Mouse (Mus musculus) intestine, postnatal 0 days (tissue): Measurements from ENCODE around the gene Chd2. TPM values are rescaled to one million over a fixed set of nuclear protein-coding genes. Genes with fewer than 3 reads are reported as not detected.
A peak's percentile ranks its signal among the peaks of the same experiment; 100 is the strongest.

Experiments used
- ATAC-seq: fragments of 200-750 bp; cut with Nextera tagmentation; 2 replicates; pipeline ENCODE4 v1.8.0; 2017; ENCODE audit warnings: mild to moderate bottlenecking, moderate TSS enrichment, moderate library complexity
- H3K27ac ChIP-seq: fragments of 300-500 bp; sonication (generic); 2 replicates; pipeline ENCODE4 v1.5.1; 2014; ENCODE audit warnings: mild to moderate bottlenecking, low read depth, low read length, moderate library complexity
- H3K27me3 ChIP-seq: fragments of 300-500 bp; sonication (generic); replicated peaks from 2 replicates; pipeline ENCODE4 v1.6.1; 2014; ENCODE audit warnings: low read length, mixed read lengths; ENCODE audit not compliant: control insufficient read depth, insufficient read depth
- H3K36me3 ChIP-seq: fragments of 300-500 bp; sonication (generic); 2 replicates; pipeline ENCODE4 v1.6.1; 2014; ENCODE audit warnings: mild to moderate bottlenecking, moderate library complexity; ENCODE audit not compliant: control insufficient read depth, insufficient read depth
- H3K4me1 ChIP-seq: fragments of 300-500 bp; sonication (generic); replicated peaks from 2 replicates; pipeline ENCODE4 v1.6.1; 2014; ENCODE audit warnings: antibody characterized with exemption, low read length, mixed read lengths; ENCODE audit not compliant: control insufficient read depth, insufficient read depth
- H3K4me2 ChIP-seq: fragments of 300-500 bp; sonication (generic); replicated peaks from 2 replicates; pipeline ENCODE4 v1.6.1; 2014; ENCODE audit warnings: low read depth, mild to moderate bottlenecking, moderate library complexity
- H3K4me3 ChIP-seq: fragments of 300-500 bp; sonication (generic); 2 replicates; pipeline ENCODE4 v1.5.1; 2014; ENCODE audit warnings: low read depth, low read length
- H3K9ac ChIP-seq: fragments of 300-500 bp; sonication (generic); 2 replicates; pipeline ENCODE4 v1.6.1; 2014; ENCODE audit warnings: mild to moderate bottlenecking, low read depth, low read length
- H3K9me3 ChIP-seq: fragments of 300-500 bp; sonication (generic); 2 replicates; pipeline ENCODE4 v1.6.1; 2016; ENCODE audit warnings: mixed run types; ENCODE audit not compliant: control insufficient read depth
- CTCF ChIP-seq: sonication (generic); IDR thresholded peaks from 2 replicates; pipeline ENCODE4 v1.5.1; 2016; ENCODE audit warnings: low read depth, mild to moderate bottlenecking, control low read depth, antibody characterized with exemption, moderate library complexity
- WGBS: fragments of 180-500 bp; shearing (Covaris S2); extraction: QIAGEN DNeasy Blood & Tissue Kit; methylation state at CpG from one replicate; pipeline ENCODE4 v1.1.7; 2014; 5-methylcytosine and 5-hydroxymethylcytosine counted together
- polyA plus RNA-seq: library from polyadenylated mRNA; unstranded; fragments of >200 nt; fragmentation: Nextera tagmentation; extraction: Ambion mirVana; gene quantifications from 2 replicates; pipeline ENCODE4 v1.2.1, GENCODE M21; 2015

The Chd2 gene
- polyA plus RNA-seq, 1 experiment from 2014 or later = 19.3 TPM

DNA sequence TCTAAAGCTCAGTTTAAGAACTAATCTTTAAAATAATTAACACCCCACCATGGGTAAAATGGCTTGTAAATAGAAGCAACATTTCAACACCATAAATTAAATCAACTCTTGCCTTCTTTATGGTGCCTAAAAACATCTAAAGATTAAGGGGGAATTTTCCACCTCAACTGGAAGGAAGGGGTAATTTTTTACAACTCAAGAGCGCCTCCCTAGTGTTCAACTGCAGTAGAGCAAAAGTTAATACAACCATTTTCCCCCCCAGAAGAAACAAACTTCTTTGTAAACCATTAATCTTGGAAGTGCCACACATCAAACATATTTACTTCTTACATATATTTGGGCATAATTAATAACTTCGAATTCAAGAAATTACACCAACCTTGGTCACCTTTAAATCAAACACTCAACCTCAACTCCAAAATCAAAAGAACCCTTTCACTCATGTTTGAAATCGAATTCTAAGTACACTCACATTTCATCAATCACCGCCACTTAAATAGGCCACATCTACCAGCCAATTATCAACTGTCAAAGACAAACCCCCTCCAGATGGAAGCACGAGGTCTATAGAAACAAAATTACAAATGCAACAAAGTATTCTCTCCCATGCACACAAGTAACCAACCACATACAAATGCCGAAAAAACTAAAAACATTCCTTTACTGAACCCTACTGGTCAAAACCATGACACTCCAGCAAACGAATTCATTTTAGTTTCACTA, 662 bp upstream of the Chd2 start:
- H3K4me2 ChIP-seq = peak overlapping the region; percentile 62

GRCm38 (mm10) chr7:73541079-73541390, 595 bp downstream of the Chd2 start:
- H3K9ac ChIP-seq = peak overlapping the region; percentile 92
- peaks cover 5% of the 10 kb centered on the region for H3K36me3 ChIP-seq
- peak overlapping the region; percentile 63 for H3K4me3 ChIP-seq
- H3K27ac ChIP-seq = peak overlapping the region; percentile 100
- H3K27me3 ChIP-seq = no peaks in the 10 kb centered on the region
- ATAC-seq = no peak
- WGBS = under 1% methylated on average over 4 of the region's 4 CpGs
- no peak for TF ChIP-seq CTCF
- H3K9me3 ChIP-seq = no peaks in the 10 kb centered on the region
- H3K4me1 ChIP-seq = no peaks in the 10 kb centered on the region
- peak overlapping the region; percentile 62 for H3K4me2 ChIP-seq

More for the DNA sequence above, 662 bp upstream of the Chd2 start:
- WGBS = 80% methylated on average over 7 of the region's 7 CpGs
- H3K9ac ChIP-seq = no peak overlapping the region
- peaks cover 5% of the 10 kb centered on the region for H3K36me3 ChIP-seq
- peak overlapping the region; percentile 100; the same call in 1 of the 2 replicates for H3K27ac ChIP-seq
- H3K4me3 ChIP-seq = no peak overlapping the region
- ATAC-seq = no peak
- H3K4me1 ChIP-seq = 0 out of 2 replicates have a peak, but pooled peaks cover 4% of the 10 kb centered on the region
- peak; percentile 53 for TF ChIP-seq CTCF
- H3K27me3 ChIP-seq = no peaks in the 10 kb centered on the region
- no peaks in the 10 kb centered on the region for H3K9me3 ChIP-seq

DNA sequence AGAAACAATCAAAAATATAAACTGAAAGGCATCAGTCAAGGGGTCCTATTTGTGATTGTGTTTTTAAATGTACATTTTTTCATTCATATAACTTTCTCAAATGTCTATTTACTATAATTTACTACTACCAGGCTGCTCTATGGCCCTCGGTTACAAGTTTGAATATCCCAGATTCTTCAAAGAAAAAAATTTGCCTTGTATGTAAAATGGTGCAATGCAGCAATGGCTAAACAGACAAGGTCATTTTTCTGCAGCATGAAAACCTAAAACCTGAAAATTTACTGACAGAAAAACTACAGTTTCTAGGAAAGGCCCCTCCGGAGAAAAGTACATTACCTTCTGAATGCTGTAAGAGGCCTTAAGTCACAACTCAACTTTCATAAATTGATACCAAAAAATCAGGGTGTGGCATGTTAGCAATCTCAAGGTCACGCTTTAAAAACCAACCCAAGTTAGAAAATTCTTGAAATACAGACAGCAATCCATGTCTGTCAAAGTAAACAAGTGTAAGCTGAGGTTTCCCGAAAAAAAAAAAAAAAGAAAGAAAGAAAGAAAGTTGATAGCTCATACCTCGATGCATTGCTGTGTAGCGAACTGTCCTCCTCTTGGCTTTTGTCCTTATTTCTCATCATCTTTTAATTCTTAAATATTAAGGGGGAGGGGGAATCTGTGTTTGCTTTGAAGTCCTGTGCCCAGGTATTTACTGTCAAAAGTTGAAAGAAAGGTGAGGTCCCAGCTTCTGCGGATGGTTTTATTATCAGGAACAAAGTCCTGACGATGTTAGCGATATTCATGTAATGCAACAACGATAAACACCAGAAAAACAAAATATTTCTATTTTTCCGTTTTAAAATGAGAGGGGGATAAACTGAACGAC, 1.2 kb downstream of the Chd2 start:
- Histone ChIP-seq H3K9ac (peak overlapping the region; percentile 92), H3K4me3 (peak overlapping the region; percentile 63), H3K9me3 (no peaks in the 10 kb centered on the region), H3K36me3 (peaks cover 5% of the 10 kb centered on the region), H3K27me3 (no peaks in the 10 kb centered on the region), H3K27ac (peak overlapping the region; percentile 100), H3K4me1 (no peaks in the 10 kb centered on the region), H3K4me2 (peak overlapping the region; percentile 62)
- WGBS = under 1% methylated on average over 12 of the region's 12 CpGs
- no peak for TF ChIP-seq CTCF
- ATAC-seq = no peak

DNA sequence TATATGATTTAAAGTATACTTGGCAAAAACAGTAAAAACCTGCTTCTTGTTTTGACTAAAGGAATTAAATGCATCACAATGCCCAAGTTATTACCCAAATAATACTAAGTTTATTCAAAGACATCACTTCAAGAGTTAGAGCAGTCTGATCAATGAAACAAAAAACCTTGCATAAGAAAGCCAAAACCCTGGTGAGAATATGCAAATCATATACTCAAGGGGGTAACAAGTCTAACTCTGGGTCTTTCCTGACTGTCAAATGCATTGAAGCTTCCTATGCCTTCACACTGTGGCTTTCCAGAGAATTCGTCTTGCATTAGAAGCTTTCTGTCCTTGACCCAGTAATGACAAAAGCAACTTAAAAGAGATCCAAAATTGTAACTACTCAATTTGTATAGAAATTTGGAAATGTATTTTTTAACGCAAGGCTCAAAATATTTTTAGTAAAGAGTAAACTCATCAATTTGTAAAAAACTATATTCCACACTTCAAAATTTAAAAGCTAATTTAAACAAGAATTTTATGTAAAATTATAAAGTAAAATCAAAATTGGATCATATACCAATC, 2.4 kb downstream of the Chd2 start:
- no peaks in the 10 kb centered on the region for H3K27me3 ChIP-seq
- no peak for TF ChIP-seq CTCF
- H3K9ac ChIP-seq = peak overlapping the region; percentile 62
- H3K4me3 ChIP-seq = peak overlapping the region; percentile 44
- H3K4me1 ChIP-seq = peaks cover 7% of the 10 kb centered on the region
- 15% methylated on average over 2 of the region's 2 CpGs for WGBS
- no peaks in the 10 kb centered on the region for H3K36me3 ChIP-seq
- H3K9me3 ChIP-seq = no peaks in the 10 kb centered on the region
- H3K27ac ChIP-seq = peak overlapping the region; percentile 23; the same call in 1 of the 2 replicates
- no peak for ATAC-seq
- H3K4me2 ChIP-seq = peak overlapping the region; percentile 72

- Histone ChIP-seq H3K4me1 (peaks cover 13% of the 10 kb centered on the region), H3K27ac (peak overlapping the region; percentile 86), H3K36me3 (no peaks in the 10 kb centered on the region), H3K9ac (peak overlapping the region; percentile 53), H3K27me3 (no peaks in the 10 kb centered on the region), H3K4me2 (peak overlapping the region; percentile 72), H3K4me3 (peak overlapping the region; percentile 44), H3K9me3 (no peaks in the 10 kb centered on the region)
- ATAC-seq = no peak
- 4% methylated on average over 4 of the region's 4 CpGs for WGBS
- no peak for TF ChIP-seq CTCF
These were observed 3.1 kb downstream of the Chd2 start for GRCm38 (mm10) chr7:73538424-73539079.
